Mouse (Mus musculus) c-Kit-positive CD71-negative TER-119-negative erythroid progenitor cells, embryonic 14.5 days (primary cell): ENCODE data around the gene Epha5.

Experiments used
- DNase-seq: peaks from one replicate; pipeline ENCODE4 v3.0.0-alpha.2; 2013; ENCODE audit warnings: low read depth

Epha5 gene

GRCm38 (mm10) chr5:84417062-84417879 is at the start of gene Epha5:
Gene Epha5, minus strand, starts transcription at chr5:84417382.
- peak; percentile 25 for DNase-seq

- no peak for DNase-seq
Measured at GRCm38 (mm10) chr5:84456216-84456615, 39.0 kb upstream of the Epha5 start.

- DNase-seq = no peak
Measured at GRCm38 (mm10) chr5:84454641-84455040, 37.5 kb upstream of the Epha5 start.

GRCm38 (mm10) chr5:84453839-84454238 is 36.7 kb upstream of the Epha5 start:
- no peak for DNase-seq

- no peak for DNase-seq
Measured at GRCm38 (mm10) chr5:84440232-84440631, 23.1 kb upstream of the Epha5 start.

GRCm38 (mm10) chr5:84415961-84416821 is 991 bp downstream of the Epha5 start:
- no peak for DNase-seq

GRCm38 (mm10) chr5:84414931-84415431 is 2.2 kb downstream of the Epha5 start:
- no peak for DNase-seq

GRCm38 (mm10) chr5:84413026-84413425 is 4.2 kb downstream of the Epha5 start:
- DNase-seq = no peak

GRCm38 (mm10) chr5:84408370-84408769 is 8.8 kb downstream of the Epha5 start:
- no peak for DNase-seq

- DNase-seq = no peak
Measured at GRCm38 (mm10) chr5:84397085-84397484, 20.1 kb downstream of the Epha5 start.

- no peak for DNase-seq
Measured at GRCm38 (mm10) chr5:84365334-84365733, 51.8 kb downstream of the Epha5 start.

GRCm38 (mm10) chr5:84359430-84359829 is 57.8 kb downstream of the Epha5 start:
- no peak for DNase-seq

GRCm38 (mm10) chr5:84353069-84353468 is 64.1 kb downstream of the Epha5 start:
- DNase-seq = no peak

- no peak for DNase-seq
Measured at GRCm38 (mm10) chr5:84346728-84347499, 70.3 kb downstream of the Epha5 start.

- DNase-seq = no peak
Measured at GRCm38 (mm10) chr5:84335834-84336465, 81.2 kb downstream of the Epha5 start.

- no peak for DNase-seq
Measured at GRCm38 (mm10) chr5:84334481-84334880, 82.7 kb downstream of the Epha5 start.

GRCm38 (mm10) chr5:84331631-84332030 is 85.6 kb downstream of the Epha5 start:
- no peak for DNase-seq

GRCm38 (mm10) chr5:84320553-84320952 is 96.6 kb downstream of the Epha5 start:
- no peak for DNase-seq

- no peak for DNase-seq
Measured at GRCm38 (mm10) chr5:84320138-84320537, 97.0 kb downstream of the Epha5 start.

GRCm38 (mm10) chr5:84318814-84319340 is 98.3 kb downstream of the Epha5 start:
- no peak for DNase-seq

- no peak for DNase-seq
Measured at GRCm38 (mm10) chr5:84317839-84318238, 99.3 kb downstream of the Epha5 start.
